Mouse (Mus musculus): ENCODE measurements around the gene Gramd1b. TPM values are rescaled to one million over a fixed set of nuclear protein-coding genes. Genes with fewer than 3 reads are reported as not detected.

Gramd1b gene
- polyA plus RNA-seq, 1 experiment: 79.8 TPM

- no peak for DNase-seq (ENCODE audit: low read depth)
Observed at GRCm38 (mm10) chr9:40268748-40269102, 262.5 kb downstream of the Gramd1b start.

- DNase-seq (ENCODE audit: low read depth): no peak
Observed at GRCm38 (mm10) chr9:40268040-40268747, 263.0 kb downstream of the Gramd1b start.

- no peak for DNase-seq (ENCODE audit: low read depth)
Observed at GRCm38 (mm10) chr9:40263874-40264273, 267.3 kb downstream of the Gramd1b start.

GRCm38 (mm10) chr9:40252459-40252858 is 278.7 kb downstream of the Gramd1b start:
- DNase-seq (ENCODE audit: low read depth): no peak

- no peak for DNase-seq (ENCODE audit: low read depth)
Observed at GRCm38 (mm10) chr9:40249106-40249505, 282.1 kb downstream of the Gramd1b start.

GRCm38 (mm10) chr9:40246702-40247101 is 284.5 kb downstream of the Gramd1b start:
- DNase-seq (ENCODE audit: low read depth): no peak

GRCm38 (mm10) chr9:40245974-40246665 is 285.1 kb downstream of the Gramd1b start:
- DNase-seq (ENCODE audit: low read depth): no peak

GRCm38 (mm10) chr9:40245466-40245865 is 285.7 kb downstream of the Gramd1b start:
- DNase-seq (ENCODE audit: low read depth): no peak

Other genes with a start within 250 kb of the Gramd1b start
- not detected in 2 replicates for gene Gm21915, start 139.2 kb upstream of the Gramd1b start, polyA plus RNA-seq (2012; rRNA removed)
- gene Clmp, start 154.6 kb upstream of the Gramd1b start, polyA plus RNA-seq (2012; rRNA removed): 26.5 and 27.7 TPM in 2 replicates